Mouse (Mus musculus) cerebellum, adult 2 months (tissue): Measurements from ENCODE around the gene Cabcoco1.

ENCODE experiments used
- CTCF ChIP-seq: fragments of 200-500 bp; IDR thresholded peaks from 2 replicates; pipeline ENCODE4 v1.5.1; 2011; ENCODE audit warnings: low read depth, mild to moderate bottlenecking, control low read depth, low read length, moderate library complexity, borderline replicate concordance; ENCODE audit not compliant: insufficient read depth
- POLR2A ChIP-seq: fragments of 200-500 bp; IDR thresholded peaks from 2 replicates; pipeline ENCODE4 v1.6.1; 2011; ENCODE audit warnings: low read length, control low read depth, borderline replicate concordance; ENCODE audit not compliant: insufficient read depth

GRCm38 (mm10) chr10:68440515-68440914 lies 101.2 kb downstream of the Cabcoco1 start:
- TF ChIP-seq POLR2A (no peak), CTCF (no peak)
